Mouse (Mus musculus) embryonic facial prominence, embryonic 11.5 days (tissue): Measurements from ENCODE around the gene Gm43517. TPM values are rescaled to one million over a fixed set of nuclear protein-coding genes. Genes with fewer than 3 reads are reported as not detected.

ENCODE experiments used
- ATAC-seq: fragments of 200-750 bp; cut with Nextera tagmentation; replicated peaks from 2 replicates; pipeline ENCODE4 v1.8.0; 2017; ENCODE audit warnings: low read depth; ENCODE audit not compliant: insufficient number of reproducible peaks, low FRiP score, low TSS enrichment
- DNase-seq: peaks from one replicate; pipeline ENCODE4 v3.0.0-alpha.2; 2015; ENCODE audit warnings: low spot score
- H3K27ac ChIP-seq: fragments of 300-500 bp; sonication (generic); replicated peaks from 2 replicates; pipeline ENCODE4 v1.5.1; 2014; ENCODE audit warnings: mild to moderate bottlenecking, low read depth, low read length, control low read depth
- H3K27me3 ChIP-seq: fragments of 300-500 bp; sonication (generic); 2 replicates; pipeline ENCODE4 v1.6.1; 2014; ENCODE audit warnings: mild to moderate bottlenecking, low read length, moderate library complexity, mixed read lengths; ENCODE audit not compliant: control insufficient read depth, insufficient read depth
- H3K36me3 ChIP-seq: fragments of 300-500 bp; sonication (generic); replicated peaks from 2 replicates; pipeline ENCODE4 v1.6.1; 2014; ENCODE audit warnings: low read depth, mild to moderate bottlenecking, low read length, moderate library complexity, mixed read lengths; ENCODE audit not compliant: control insufficient read depth, insufficient read depth
- H3K4me1 ChIP-seq: fragments of 300-500 bp; sonication (generic); 2 replicates; pipeline ENCODE4 v1.6.1; 2014; ENCODE audit warnings: low read length, mixed read lengths; ENCODE audit not compliant: control insufficient read depth, insufficient read depth
- H3K4me2 ChIP-seq: fragments of 300-500 bp; sonication (generic); 2 replicates; pipeline ENCODE4 v1.6.1; 2014; ENCODE audit warnings: low read depth, mild to moderate bottlenecking, control low read depth, low read length, moderate library complexity
- H3K4me3 ChIP-seq: fragments of 300-500 bp; sonication (generic); 2 replicates; pipeline ENCODE4 v1.5.1; 2014; ENCODE audit warnings: low read depth, low read length, control low read depth
- H3K9ac ChIP-seq: fragments of 300-500 bp; sonication (generic); replicated peaks from 2 replicates; pipeline ENCODE4 v1.6.1; 2014; ENCODE audit warnings: mild to moderate bottlenecking, control low read depth, low read length
- H3K9me3 ChIP-seq: fragments of 300-500 bp; sonication (generic); replicated peaks from 2 replicates; pipeline ENCODE4 v1.6.1; 2016; ENCODE audit warnings: mild to moderate bottlenecking, low read length, inconsistent platforms, mixed read lengths; ENCODE audit not compliant: control insufficient read depth
- WGBS: fragments of 180-500 bp; shearing (Covaris S2); extraction: QIAGEN DNeasy Blood & Tissue Kit; methylation state at CpG from one replicate; pipeline ENCODE4 v1.1.7; 2014; 5-methylcytosine and 5-hydroxymethylcytosine counted together
- polyA plus RNA-seq: library from polyadenylated mRNA; unstranded; fragments of >200 nt; fragmentation: Nextera tagmentation; extraction: Ambion mirVana; gene quantifications from 2 replicates; pipeline ENCODE4 v1.2.1, GENCODE M21; 2014

Gene Gm43517
- polyA plus RNA-seq, 1 experiment from 2014 or later, result not detected

DNA sequence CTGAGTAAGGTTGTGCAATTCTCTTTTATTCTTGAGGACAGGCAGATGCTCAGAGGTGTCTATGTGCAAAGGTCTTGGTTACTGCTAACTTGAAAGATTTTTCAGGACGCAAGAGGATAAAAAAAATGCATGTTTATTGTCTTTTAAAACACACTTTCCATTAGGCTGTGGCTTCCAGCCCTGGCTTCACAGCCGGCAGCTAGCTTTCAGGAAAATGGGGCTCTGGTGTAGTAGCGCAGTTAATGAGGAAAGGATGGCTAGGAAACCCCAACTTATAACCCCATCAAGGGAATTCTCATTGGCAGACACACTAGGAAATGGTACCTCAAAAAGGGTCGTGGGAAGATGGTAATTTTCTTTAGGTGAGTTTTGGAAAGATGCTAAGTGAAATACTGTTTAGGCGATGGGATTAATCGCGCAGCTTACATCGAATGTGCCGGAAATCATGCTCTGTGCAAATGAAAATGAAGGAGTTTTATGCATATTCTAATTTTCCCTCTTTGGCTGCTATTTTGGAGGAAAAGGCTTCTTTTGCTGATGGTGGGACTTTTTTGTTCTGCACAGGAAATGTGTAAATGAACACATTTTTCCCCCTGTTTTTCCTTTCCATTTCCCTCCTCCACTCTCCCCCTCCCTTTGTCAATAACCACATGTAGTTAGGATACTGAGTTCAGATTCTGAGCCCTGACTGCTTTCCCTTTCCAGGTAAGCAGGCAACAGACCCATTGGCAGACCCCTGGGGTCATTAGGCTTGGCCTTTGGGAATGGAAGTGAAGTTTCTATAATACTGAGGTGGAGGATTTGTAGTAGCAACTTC, 15.3 kb downstream of the Gm43517 start:
- peaks cover 2% of the 10 kb centered on the region; the same call in 1 of the 2 replicates for H3K4me1 ChIP-seq
- no peak for ATAC-seq
- H3K9ac ChIP-seq, result no peak overlapping the region
- H3K36me3 ChIP-seq, result no peaks in the 10 kb centered on the region
- H3K27me3 ChIP-seq, result peaks cover 31% of the 10 kb centered on the region
- H3K9me3 ChIP-seq, result no peaks in the 10 kb centered on the region
- no peak overlapping the region for H3K27ac ChIP-seq
- no peak overlapping the region for H3K4me3 ChIP-seq
- no peak overlapping the region for H3K4me2 ChIP-seq
- no peak for DNase-seq
- WGBS, result 2% methylated on average over 9 of the region's 9 CpGs

DNA sequence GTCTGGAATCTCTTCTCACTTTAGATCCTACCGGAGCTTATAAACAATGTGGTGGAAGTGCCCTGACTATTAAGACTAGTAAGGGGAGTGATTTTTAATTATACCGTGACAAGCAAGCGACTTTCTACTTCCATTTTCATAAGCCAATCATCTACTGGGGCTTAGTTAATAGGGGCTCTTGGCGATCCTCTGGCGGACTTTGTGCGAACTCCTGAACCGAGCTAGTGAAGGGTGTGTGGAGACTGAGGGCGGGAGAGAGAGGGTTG, 15.8 kb downstream of the Gm43517 start:
- Histone ChIP-seq H3K27me3 (peaks cover 31% of the 10 kb centered on the region), H3K4me1 (peaks cover 2% of the 10 kb centered on the region; the same call in 1 of the 2 replicates), H3K27ac (no peak overlapping the region), H3K9me3 (no peaks in the 10 kb centered on the region), H3K36me3 (no peaks in the 10 kb centered on the region), H3K4me3 (peak overlapping the region; percentile 43), H3K9ac (no peak overlapping the region), H3K4me2 (peak overlapping the region; percentile 88)
- ATAC-seq (peak; percentile 90), DNase-seq (no peak)
- under 1% methylated on average over 8 of the region's 8 CpGs for WGBS

DNA sequence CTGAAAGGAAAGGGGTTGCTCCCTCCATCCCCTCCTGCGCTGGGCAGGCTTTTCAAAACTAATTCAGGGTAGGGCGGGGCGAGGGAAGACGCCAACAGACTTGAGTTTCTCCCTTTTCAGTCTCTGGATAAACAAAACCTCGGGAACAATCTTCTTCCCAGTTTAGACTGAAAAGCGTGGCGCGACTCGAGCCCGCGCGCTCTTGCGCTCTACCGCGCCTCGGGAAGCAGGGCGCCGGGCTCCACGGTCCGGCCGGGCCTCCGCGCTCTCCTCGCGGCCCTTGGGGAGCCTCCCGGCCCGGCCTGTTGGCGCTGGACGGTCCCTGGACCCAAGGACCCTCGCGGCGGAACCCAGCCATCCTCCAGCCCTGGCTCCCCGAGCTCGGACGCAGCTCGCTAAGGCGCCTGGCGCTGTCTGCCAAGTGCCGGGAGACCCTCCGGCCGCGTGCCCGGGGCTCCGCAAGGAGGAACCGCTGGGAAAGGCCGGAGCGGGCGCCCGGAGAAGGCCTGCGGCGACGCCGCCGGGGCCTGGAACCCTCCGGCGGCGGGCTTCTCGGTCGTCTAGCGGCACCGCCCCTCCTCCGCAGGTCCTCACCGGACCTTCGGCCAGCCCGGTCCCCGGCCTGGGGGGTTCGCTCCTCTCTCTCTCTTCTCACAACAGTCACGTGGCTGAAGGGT, 16.3 kb downstream of the Gm43517 start:
- peaks cover 31% of the 10 kb centered on the region for H3K27me3 ChIP-seq
- ATAC-seq, result peak; percentile 79
- peak overlapping the region; percentile 52; the same call in 1 of the 2 replicates for H3K27ac ChIP-seq

DNA sequence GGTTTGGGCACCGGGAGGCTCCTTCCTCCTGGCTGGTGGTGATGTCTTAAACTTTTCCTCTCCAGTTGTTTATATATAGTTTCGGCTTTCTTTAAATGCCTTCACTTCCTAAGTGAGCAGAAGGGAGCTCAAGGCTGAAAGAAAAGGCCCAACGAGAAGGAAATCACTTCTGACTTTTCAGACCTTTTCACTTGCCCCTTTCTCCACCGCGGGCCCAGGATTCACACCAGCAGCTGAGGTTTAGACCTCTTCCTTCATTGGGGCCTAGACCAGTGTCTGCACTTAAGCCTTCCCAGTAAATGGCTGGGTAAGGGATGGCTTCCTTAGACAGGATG, 16.8 kb downstream of the Gm43517 start:
- peak overlapping the region; percentile 43 for H3K4me3 ChIP-seq
- ATAC-seq (peak; percentile 31; the same call in 1 of the 2 replicates), DNase-seq (no peak)
- H3K4me1 ChIP-seq, result peaks cover 2% of the 10 kb centered on the region; the same call in 1 of the 2 replicates
- WGBS, result 0% methylated on average over 5 of the region's 5 CpGs
- H3K27me3 ChIP-seq, result peaks cover 31% of the 10 kb centered on the region
- 0 out of 2 replicates have a peak overlapping the region, but pooled peaks have one; percentile 52 for H3K27ac ChIP-seq
- H3K36me3 ChIP-seq, result no peaks in the 10 kb centered on the region
- no peaks in the 10 kb centered on the region for H3K9me3 ChIP-seq
- H3K9ac ChIP-seq, result peak overlapping the region; percentile 60
- H3K4me2 ChIP-seq, result peak overlapping the region; percentile 88

More for the DNA sequence above, 16.3 kb downstream of the Gm43517 start:
- Histone ChIP-seq H3K4me3 (peak overlapping the region; percentile 43), H3K36me3 (no peaks in the 10 kb centered on the region), H3K9ac (peak overlapping the region; percentile 60), H3K9me3 (no peaks in the 10 kb centered on the region), H3K4me2 (peak overlapping the region; percentile 88), H3K4me1 (peaks cover 2% of the 10 kb centered on the region; the same call in 1 of the 2 replicates)
- under 1% methylated on average over 66 of the region's 68 CpGs for WGBS
- peak; percentile 68 for DNase-seq

DNA sequence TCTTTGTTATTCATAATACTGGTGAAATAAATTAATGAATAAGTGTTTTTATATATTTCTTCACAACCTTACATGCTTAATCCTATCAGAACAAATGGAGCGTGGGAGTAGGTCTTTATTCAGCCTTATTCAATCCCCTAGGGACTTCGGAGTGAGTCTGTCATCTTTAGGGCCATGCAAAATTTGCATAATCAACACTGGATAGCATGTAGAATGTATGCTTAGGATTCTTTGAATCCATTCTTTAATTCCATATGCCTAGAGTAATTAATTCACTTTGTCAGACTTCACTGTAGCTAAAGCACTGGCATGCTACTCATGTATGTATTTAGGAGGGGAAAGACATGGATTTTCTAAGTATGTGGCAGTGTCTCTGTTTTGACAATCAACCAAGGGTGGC, 24.9 kb downstream of the Gm43517 start:
- H3K4me2 ChIP-seq, result no peak overlapping the region
- ATAC-seq (no peak), DNase-seq (no peak)
- 80% methylated on average over 2 of the region's 2 CpGs for WGBS
- no peak overlapping the region for H3K9ac ChIP-seq
- H3K27ac ChIP-seq, result no peak overlapping the region
- H3K27me3 ChIP-seq, result no peaks in the 10 kb centered on the region
- no peak overlapping the region for H3K4me3 ChIP-seq
- H3K36me3 ChIP-seq, result no peaks in the 10 kb centered on the region
- no peaks in the 10 kb centered on the region for H3K4me1 ChIP-seq
- no peaks in the 10 kb centered on the region for H3K9me3 ChIP-seq

- Histone ChIP-seq H3K4me3 (no peak overlapping the region), H3K27ac (no peak overlapping the region), H3K4me2 (no peak overlapping the region), H3K4me1 (no peaks in the 10 kb centered on the region), H3K9ac (no peak overlapping the region), H3K9me3 (no peaks in the 10 kb centered on the region), H3K36me3 (no peaks in the 10 kb centered on the region), H3K27me3 (no peaks in the 10 kb centered on the region)
- peak; percentile 56; the same call in 1 of the 2 replicates for ATAC-seq
- no peak for DNase-seq
- WGBS, result 46% methylated on average over 3 of the region's 3 CpGs
These were observed 33.0 kb downstream of the Gm43517 start for GRCm38 (mm10) chr12:49417963-49418362.

Other genes with a start within 250 kb of the Gm43517 start
- 3.7 and 5.0 TPM in 2 replicates for gene Foxg1, start 2.5 kb upstream of the Gm43517 start, polyA plus RNA-seq